Mouse (Mus musculus) cerebellum, adult (tissue): ENCODE data around the gene Gemin2.
"Not testable (repeated sequence)": the region's sequence is repeated elsewhere in the genome, so short reads cannot be mapped to it uniquely, and the experiment has no call there.

Experiments used
- ATAC-seq: cut with Nextera tagmentation; 2 replicates; pipeline ENCODE4 v1.9.2; 2017; ENCODE audit warnings: mild to moderate bottlenecking, moderate library complexity, mixed read lengths; ENCODE audit not compliant: insufficient number of reproducible peaks, low FRiP score, low TSS enrichment

Gene Gemin2

GRCm38 (mm10) chr12:59013234-59013633 lies at the start of gene Gemin2:
TSS of gene Gemin2 (plus strand) at chr12:59013393.
- ATAC-seq: peak; percentile 82

DNA sequence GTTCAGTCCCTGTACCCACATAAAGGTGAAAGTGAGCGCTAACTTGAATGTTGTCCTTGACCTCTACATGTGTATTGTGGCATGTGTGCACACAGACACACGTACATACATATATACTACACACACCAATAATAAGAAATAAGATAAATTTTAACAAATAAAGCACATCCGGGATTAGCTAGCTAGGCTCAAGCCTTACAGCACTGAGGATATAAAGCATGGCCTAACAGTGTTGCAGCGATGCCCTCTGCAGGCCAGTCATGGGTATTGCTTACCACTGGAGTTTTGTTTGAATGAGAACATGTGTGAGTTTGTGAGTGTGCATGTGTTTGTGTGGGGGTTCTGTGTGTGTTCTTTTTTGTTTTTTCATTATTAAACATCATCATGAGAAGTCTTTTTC lies 48.6 kb upstream of the Gemin2 start:
- ATAC-seq: no peak

- no peak for ATAC-seq
Observed at GRCm38 (mm10) chr12:58976966-58977365, 36.2 kb upstream of the Gemin2 start.

DNA sequence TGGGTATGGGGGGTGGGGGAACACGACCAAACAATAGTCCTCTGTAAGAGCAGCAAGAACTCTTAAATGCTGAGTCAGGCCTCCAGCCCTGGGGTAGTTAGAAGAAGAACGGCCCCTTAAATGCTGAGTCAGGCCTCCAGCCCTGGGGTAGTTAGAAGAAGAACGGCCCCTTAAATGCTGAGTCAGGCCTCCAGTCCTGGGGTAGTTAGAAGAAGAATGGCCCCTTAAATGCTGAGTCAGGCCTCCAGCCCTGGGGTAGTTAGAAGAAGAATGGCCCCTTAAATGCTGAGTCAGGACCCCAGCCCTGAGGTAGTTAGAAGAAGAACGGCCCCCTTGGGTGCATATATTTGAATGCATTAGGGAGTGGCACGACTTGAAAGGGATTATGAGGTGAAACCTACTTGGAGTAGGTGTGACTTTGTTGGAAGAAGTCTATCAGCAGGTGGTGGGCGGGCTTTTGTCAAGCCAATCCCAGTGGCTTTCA lies 32.0 kb upstream of the Gemin2 start:
- not testable (repeated sequence) for ATAC-seq

- ATAC-seq: no peak
Observed at GRCm38 (mm10) chr12:58985766-58986165, 27.4 kb upstream of the Gemin2 start.

DNA sequence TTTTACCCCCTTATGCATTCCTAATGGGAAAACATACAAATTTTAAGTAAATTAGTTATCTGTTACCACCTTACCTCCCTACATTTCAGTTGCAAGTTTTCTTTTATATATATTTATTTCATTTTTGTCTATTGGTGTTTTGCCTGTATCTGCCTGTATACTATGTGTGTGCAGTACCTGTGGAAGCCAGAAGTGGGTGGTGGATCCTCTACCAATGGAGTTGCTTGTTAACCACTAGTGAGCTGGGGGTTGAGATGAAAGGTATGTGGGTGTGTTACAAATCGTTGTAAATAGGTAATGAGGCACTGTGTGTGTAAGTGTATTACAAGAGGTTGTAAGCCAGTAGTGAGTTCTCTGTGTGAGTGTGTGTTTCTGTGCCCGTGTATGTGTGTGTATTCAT lies 2.7 kb upstream of the Gemin2 start:
- ATAC-seq: no peak

DNA sequence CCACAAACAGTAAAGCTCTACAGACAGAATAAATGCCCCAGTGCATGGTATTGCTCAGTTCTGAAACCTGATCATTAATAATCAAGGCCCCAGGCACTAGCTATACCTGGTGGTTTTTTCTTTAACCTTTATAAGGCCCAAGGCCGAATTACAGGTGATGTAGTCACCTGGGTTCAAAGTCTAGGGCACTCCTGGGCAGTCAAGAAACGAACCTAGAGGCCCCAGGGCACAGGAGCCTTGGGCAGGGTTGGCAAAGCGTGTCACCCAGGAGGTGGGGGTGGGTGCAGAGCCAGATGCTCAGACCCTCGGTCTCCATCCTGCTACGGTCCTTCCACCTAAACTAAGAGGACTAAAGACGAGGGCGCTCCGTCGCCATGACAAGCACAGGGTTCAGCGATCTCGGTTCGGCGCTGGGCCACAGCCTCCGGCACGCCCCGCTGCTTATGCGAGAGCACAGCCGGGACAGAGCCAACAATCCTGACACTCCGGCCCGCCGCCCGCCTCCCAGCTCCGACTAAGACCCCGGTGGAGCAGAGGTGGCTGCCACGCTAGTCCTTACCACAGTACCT lies 1.8 kb upstream of the Gemin2 start:
- no peak for ATAC-seq

DNA sequence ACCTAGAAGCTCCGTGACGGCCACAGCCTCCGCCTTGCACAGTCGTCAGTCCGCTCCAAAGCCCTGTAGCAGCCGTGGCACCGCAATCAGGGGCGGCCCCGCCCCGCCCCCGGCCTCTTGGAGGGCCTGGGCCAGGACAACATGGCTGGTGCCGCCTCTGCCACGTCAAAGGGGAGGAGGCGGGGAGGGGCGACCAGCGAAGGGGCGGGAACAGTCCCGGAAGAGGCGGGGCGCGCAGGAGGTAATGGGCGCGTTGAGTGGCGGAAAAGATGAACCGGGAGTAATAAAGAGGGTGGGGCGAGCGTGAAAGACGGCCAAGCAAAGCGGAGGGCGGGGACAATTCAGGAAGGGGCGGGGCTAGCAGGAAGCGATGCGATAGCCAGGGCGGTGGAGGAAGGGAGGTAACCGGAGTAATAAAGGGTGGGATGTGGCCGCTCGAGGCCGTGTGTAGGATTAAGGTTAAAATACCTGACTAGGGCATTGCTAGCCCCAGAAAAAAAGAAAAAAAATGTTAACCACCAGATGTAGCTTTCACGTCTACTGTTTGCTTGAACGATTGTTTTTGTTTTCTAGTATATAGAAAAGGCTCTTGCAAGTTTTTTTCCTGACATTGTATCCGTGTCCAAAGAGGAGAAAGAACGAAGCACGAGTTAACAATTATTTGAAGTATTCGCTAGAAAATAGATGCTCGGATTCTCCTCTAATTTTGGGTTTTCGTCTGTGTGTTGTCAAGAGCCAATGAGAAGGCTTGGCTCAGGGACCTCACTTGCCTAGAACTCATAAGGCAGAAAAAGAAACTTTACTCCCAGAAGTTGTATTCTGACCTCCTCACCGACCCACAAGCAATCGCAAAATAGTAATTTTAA lies 1.1 kb upstream of the Gemin2 start, which contains the start of gene Sec23a:
Sec23a (minus strand) TSS at position 174 of the 866 bp plus-strand sequence.
- peak; percentile 89 for ATAC-seq

DNA sequence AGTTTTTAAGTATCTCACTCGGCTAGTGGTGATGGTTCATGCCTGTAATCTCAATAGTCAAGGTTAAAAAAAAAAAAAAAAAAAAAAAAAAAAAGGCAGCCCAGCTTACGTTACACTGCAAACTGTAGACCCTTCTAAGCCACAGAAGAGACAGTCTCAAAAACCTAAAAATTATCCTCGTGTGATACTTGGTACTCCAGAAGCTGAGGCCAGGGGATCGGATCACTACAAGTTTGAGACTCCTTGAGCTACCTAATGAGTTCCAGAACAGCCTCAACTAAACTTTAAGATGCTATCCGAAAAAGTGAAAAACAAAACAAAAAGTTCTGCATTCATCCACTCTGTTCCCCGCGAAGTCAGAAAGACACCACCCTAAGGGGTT lies 492 bp upstream of the Gemin2 start:
- ATAC-seq: no peak

DNA sequence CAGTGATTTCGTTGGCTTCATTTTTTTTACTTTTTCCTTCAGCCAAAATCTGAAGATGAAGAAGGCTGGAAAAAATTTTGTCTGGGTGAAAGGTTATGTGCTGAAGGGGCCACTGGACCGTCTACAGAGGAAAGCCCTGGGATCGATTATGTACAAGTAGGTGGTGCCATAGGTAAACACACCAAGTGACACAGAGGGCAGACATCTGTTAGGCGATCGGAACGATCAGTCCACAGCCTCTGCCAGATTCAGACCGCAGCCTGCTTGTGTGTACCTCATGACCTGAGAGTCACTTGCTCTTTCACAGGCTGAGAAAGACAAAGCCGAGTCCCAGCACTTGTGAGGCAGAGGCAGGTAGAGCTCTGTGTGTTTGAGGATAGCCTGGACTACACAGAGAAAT lies 4.8 kb downstream of the Gemin2 start:
- ATAC-seq: no peak

DNA sequence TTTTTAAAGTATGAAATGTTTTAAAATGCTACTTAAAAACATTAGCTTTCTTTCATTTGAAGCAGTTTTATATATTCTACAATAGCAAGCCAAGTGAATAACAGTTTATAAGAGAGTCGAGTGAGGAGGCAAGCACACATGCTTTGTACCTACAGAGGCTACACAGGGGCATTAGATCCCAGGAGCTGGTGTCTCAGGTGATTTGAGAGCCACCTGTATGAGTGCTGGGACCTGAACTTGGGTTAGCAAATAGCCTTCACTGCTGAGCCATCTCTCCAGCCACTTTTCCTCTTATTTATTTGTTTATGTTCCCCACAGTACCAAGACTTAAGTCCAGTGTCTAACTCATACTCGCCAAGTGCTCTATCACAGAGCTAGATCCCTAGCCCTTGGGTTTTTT lies 6.7 kb downstream of the Gemin2 start:
- no peak for ATAC-seq

DNA sequence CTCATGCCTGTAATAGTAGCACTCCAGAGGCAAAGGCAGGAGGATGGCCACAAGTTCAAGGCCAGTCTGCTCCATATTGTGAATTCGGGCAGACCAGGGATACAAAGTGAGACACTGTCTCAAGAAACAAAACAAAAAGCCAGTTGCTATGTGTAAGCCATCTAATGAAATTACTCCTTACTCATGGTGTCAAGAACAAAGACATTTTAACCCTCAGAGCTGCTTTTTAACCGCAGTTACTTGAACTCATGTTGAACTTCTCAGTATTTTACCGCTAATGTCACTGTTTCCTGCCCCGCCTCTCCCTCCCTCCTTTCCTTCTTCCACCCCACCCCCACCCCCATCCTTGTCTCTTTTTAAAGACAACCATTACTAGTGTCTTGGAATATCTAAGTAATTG lies 8.1 kb downstream of the Gemin2 start:
- no peak for ATAC-seq

- no peak for ATAC-seq
Observed at GRCm38 (mm10) chr12:59032101-59032500, 18.9 kb downstream of the Gemin2 start.

- ATAC-seq: no peak
Observed at GRCm38 (mm10) chr12:59039162-59039970, 26.2 kb downstream of the Gemin2 start.

DNA sequence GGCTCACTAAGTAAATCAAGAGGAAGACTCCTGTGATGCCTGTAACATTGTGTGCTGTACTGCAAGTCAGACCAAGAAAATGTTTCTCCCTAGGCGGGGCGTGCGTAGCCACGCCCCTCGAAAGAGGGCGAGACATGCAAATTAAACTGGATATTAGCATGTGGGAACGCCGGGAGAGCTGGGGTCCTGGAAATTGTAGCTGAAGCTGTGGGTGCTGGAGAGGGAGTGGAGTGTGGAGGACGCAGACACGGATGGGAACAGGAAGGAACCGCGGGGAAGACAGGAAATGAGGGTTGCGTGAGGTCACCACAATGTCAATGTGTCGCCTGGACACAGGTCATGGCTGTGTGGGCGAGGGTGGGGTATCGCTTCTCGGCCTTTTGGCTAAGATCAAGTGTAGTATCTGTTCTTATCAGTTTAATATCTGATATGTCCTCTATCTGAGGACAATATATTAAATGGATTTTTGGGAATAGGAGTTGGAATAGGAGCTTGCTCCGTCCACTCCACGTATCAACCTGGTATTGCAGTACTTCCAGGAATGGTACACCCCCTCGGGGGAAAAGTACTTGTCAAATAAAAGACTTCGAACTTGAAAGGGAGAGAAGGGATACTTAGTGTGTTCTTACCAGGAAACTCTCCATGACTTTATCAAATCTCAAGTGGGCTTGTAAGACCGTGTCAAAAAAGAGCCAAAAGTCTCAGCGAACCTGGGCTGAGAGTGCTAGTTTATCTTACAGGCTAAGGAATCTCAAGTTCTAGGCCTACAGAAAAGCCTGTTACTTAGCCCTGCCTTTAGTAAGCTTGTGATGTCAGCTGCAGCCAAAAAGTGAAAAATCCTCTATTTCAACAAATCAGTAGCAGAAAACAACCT lies 27.0 kb downstream of the Gemin2 start:
- peak; percentile 15; the same call in 1 of the 2 replicates for ATAC-seq

GRCm38 (mm10) chr12:59040851-59041250 lies 27.7 kb downstream of the Gemin2 start:
- no peak for ATAC-seq

GRCm38 (mm10) chr12:59052470-59052869 lies 39.3 kb downstream of the Gemin2 start:
- ATAC-seq: no peak

DNA sequence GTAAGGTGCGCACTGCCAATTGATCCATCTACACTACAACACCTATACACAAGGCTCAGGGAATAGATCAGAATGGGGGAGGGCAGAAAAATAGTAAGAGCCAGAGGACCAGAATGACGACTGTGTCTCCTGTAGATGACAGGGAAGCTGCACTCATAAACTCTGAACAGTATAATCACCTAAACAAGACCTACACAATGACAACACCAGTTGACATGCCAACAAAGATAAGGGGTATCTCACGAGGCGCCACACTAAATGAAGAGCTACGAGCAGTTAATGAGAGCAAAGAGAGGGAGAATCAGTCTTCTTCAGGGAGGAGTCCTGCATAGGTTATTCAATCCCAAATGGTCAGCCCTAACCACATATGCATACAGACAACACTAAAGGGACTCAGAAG lies 40.0 kb downstream of the Gemin2 start:
- ATAC-seq: no peak

DNA sequence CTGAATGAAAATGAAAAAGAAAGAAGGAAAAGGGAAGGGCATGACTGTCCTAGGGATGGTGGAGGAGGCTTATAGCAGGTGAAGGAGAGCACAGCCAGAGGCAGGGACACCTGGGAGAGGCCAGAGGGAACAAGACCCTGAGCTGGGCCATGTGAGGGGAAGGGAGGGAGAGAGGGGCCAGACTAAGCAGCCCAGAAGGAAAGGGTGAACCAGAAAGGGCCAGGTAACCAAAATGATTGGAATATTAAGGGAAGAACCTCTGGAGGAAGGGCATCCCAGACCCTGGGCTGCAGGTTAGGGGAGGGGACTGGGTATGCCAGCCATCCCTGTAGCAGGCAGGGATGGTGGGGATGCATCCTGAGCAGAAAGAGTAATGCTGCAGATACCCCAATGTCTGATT lies 40.8 kb downstream of the Gemin2 start:
- no peak for ATAC-seq
